Mouse (Mus musculus) hindbrain, embryonic 16.5 days (tissue): ENCODE data around the gene Nebl. TPM values are rescaled to one million over a fixed set of nuclear protein-coding genes. Genes with fewer than 3 reads are reported as not detected.

Source experiments
- ATAC-seq: fragments of 200-750 bp; cut with Nextera tagmentation; 2 replicates; pipeline ENCODE4 v1.8.0; 2017; ENCODE audit warnings: moderate TSS enrichment, moderate library complexity
- H3K27ac ChIP-seq: fragments of 300-500 bp; sonication (generic); 2 replicates; pipeline ENCODE4 v1.5.1; 2014; ENCODE audit warnings: low read depth, mild to moderate bottlenecking, control low read depth, low read length, moderate library complexity
- H3K27me3 ChIP-seq: fragments of 300-500 bp; sonication (generic); replicated peaks from 2 replicates; pipeline ENCODE4 v1.6.1; 2014; ENCODE audit warnings: low read length; ENCODE audit not compliant: control insufficient read depth, insufficient read depth
- H3K36me3 ChIP-seq: fragments of 300-500 bp; sonication (generic); 2 replicates; pipeline ENCODE4 v1.6.1; 2014; ENCODE audit warnings: mild to moderate bottlenecking, low read length, moderate library complexity, mixed read lengths; ENCODE audit not compliant: control insufficient read depth, insufficient read depth
- H3K4me1 ChIP-seq: fragments of 300-500 bp; sonication (generic); 2 replicates; pipeline ENCODE4 v1.6.1; 2014; ENCODE audit warnings: low read depth, low read length; ENCODE audit not compliant: control insufficient read depth, insufficient read depth
- H3K4me2 ChIP-seq: fragments of 300-500 bp; sonication (generic); 2 replicates; pipeline ENCODE4 v1.6.1; 2014; ENCODE audit warnings: mild to moderate bottlenecking, low read length, control low read depth, moderate library complexity
- H3K4me3 ChIP-seq: fragments of 300-500 bp; sonication (generic); 2 replicates; pipeline ENCODE4 v1.5.1; 2014; ENCODE audit warnings: mild to moderate bottlenecking, low read length, control low read depth, moderate library complexity
- H3K9ac ChIP-seq: fragments of 300-500 bp; sonication (generic); 2 replicates; pipeline ENCODE4 v1.6.1; 2014; ENCODE audit warnings: low read depth, mild to moderate bottlenecking, control low read depth, low read length, moderate library complexity
- H3K9me3 ChIP-seq: fragments of 300-500 bp; sonication (generic); 2 replicates; pipeline ENCODE4 v1.6.1; 2014; ENCODE audit warnings: mild to moderate bottlenecking, low read length, moderate library complexity; ENCODE audit not compliant: control insufficient read depth
- WGBS: fragments of 180-500 bp; shearing (Covaris S2); extraction: QIAGEN DNeasy Blood & Tissue Kit; methylation state at CpG from one replicate; pipeline ENCODE4 v1.1.7; 2014; 5-methylcytosine and 5-hydroxymethylcytosine counted together
- polyA plus RNA-seq: library from polyadenylated mRNA; unstranded; fragments of >200 nt; fragmentation: Nextera tagmentation; extraction: Ambion mirVana; gene quantifications from 2 replicates; pipeline ENCODE4 v1.2.1, GENCODE M21; 2015

The Nebl gene
- polyA plus RNA-seq, 1 experiment from 2014 or later: 16.4 TPM

GRCm38 (mm10) chr2:17453676-17454075 is 277.6 kb downstream of the Nebl start:
- Histone ChIP-seq H3K27me3 (no peaks in the 10 kb centered on the region), H3K27ac (no peak overlapping the region), H3K36me3 (no peaks in the 10 kb centered on the region; the same call in 1 of the 2 replicates), H3K4me1 (no peaks in the 10 kb centered on the region), H3K9me3 (no peaks in the 10 kb centered on the region), H3K4me3 (no peak overlapping the region), H3K4me2 (no peak overlapping the region), H3K9ac (no peak overlapping the region)
- no peak for ATAC-seq

GRCm38 (mm10) chr2:17448341-17448740 is 282.9 kb downstream of the Nebl start:
- ATAC-seq: no peak
- H3K36me3 ChIP-seq: no peaks in the 10 kb centered on the region; the same call in 1 of the 2 replicates
- no peak overlapping the region for H3K4me2 ChIP-seq
- H3K27me3 ChIP-seq: no peaks in the 10 kb centered on the region
- H3K27ac ChIP-seq: no peak overlapping the region
- no peak overlapping the region for H3K4me3 ChIP-seq
- H3K4me1 ChIP-seq: no peaks in the 10 kb centered on the region
- no peaks in the 10 kb centered on the region for H3K9me3 ChIP-seq
- no peak overlapping the region for H3K9ac ChIP-seq

DNA sequence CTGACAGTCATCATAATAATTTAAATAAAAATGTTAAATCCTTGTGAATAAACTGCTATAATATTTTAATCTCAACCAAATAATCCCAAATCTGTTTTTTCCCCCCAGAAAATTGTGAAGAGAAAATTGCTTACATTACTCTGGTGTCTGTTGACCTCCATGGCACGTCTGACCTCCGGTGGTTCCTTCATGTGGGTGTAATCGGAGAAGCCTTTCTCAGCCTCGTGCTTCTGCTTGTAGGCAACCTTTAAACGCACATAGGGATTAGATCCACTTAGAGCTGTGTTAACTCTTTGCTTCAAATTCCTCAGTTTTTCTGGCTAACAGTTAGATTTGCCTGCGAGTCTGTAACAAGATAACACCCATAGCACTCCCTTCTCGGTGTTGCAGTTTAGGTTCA is 287.7 kb downstream of the Nebl start:
- Histone ChIP-seq H3K9me3 (no peaks in the 10 kb centered on the region), H3K9ac (no peak overlapping the region), H3K27me3 (no peaks in the 10 kb centered on the region), H3K27ac (no peak overlapping the region), H3K36me3 (no peaks in the 10 kb centered on the region), H3K4me2 (no peak overlapping the region), H3K4me3 (no peak overlapping the region), H3K4me1 (no peaks in the 10 kb centered on the region)
- no peak for ATAC-seq
- WGBS: 72% methylated on average over 7 of the region's 7 CpGs

DNA sequence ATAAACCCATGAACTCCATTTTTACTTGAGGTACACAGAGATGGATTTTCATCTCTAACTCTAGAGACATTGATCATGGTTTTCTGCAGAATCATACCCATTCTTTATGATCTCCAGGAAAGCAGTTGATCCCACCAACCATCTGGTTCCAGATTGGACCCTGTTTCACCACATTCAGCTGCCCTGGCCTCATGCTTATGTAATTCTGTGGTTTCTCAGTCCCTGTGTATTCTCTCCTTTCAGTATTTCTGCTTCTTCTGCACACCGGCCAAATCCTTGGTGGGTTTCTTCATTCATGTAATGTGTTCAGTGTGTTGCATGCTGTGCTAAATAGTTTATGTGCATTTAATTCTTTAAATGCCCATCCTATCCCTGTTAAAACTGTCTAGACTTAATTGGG is 292.9 kb downstream of the Nebl start:
- Histone ChIP-seq H3K27ac (no peak overlapping the region), H3K4me1 (no peaks in the 10 kb centered on the region), H3K4me2 (no peak overlapping the region), H3K9ac (no peak overlapping the region), H3K36me3 (no peaks in the 10 kb centered on the region), H3K27me3 (no peaks in the 10 kb centered on the region; the same call in 1 of the 2 replicates), H3K9me3 (no peaks in the 10 kb centered on the region), H3K4me3 (no peak overlapping the region)
- 79% methylated on average over 1 of the region's 1 CpGs for WGBS
- ATAC-seq: no peak

DNA sequence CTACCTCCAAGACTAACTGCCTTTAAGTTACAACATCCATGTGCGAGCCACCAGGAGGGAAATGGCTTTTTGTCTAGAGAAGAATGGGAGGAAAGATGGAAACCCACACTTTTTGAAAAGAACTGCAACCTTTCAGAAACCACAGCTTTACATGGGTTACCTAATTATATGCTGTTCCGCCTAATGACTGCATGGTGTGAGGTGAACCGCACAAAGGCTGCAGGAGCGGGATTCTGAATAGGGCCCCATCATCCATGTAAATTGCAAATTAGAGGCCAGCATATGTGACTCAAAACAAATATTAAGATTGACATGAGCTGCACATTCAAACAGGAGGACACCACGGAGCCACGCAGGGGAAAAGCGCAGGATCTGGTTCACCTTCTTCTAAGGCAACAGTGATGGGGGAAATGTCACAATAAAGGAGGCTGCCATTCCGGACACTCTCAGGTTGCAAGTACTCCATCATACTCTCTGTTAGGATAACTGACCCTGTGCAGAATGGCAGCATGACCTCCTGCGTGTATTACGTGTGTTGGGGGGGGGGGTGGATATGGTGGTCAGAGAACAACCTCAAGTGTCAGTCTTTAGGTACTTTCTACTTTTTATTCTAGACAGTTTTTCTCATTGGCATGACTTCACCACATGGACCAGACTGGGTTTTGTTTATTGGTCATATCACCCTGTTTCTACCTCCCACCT is 294.4 kb downstream of the Nebl start:
- Histone ChIP-seq H3K4me1 (no peaks in the 10 kb centered on the region), H3K27me3 (no peaks in the 10 kb centered on the region; the same call in 1 of the 2 replicates), H3K9me3 (no peaks in the 10 kb centered on the region), H3K4me2 (no peak overlapping the region), H3K4me3 (no peak overlapping the region), H3K27ac (no peak overlapping the region), H3K9ac (no peak overlapping the region), H3K36me3 (no peaks in the 10 kb centered on the region)
- no peak for ATAC-seq
- 39% methylated on average over 10 of the region's 10 CpGs for WGBS

DNA sequence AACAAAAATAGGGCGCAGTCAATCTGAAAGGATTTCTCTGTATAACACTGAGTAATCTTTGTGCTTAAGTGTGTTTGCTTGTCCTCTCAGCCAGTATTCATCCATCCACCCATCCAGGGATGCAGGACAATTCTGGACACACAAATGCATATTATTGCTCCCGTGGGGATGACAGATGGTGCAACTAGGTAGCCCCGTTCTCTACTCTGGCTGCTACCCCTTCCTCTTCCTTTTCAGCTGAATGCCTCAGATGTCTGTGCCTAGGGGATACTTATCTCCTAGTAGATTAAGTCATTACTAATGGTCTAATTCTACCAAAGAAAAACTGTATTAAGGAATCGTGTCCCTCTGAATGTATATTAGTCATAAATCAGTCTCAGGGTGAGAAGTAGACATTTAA is 296.0 kb downstream of the Nebl start:
- WGBS: 57% methylated on average over 4 of the region's 4 CpGs
- no peak overlapping the region for H3K4me2 ChIP-seq
- ATAC-seq: no peak
- no peaks in the 10 kb centered on the region for H3K9me3 ChIP-seq
- H3K36me3 ChIP-seq: no peaks in the 10 kb centered on the region
- no peaks in the 10 kb centered on the region; the same call in 1 of the 2 replicates for H3K27me3 ChIP-seq
- no peak overlapping the region for H3K4me3 ChIP-seq
- H3K4me1 ChIP-seq: no peaks in the 10 kb centered on the region
- H3K27ac ChIP-seq: no peak overlapping the region
- no peak overlapping the region for H3K9ac ChIP-seq

- 81% methylated on average over 4 of the region's 4 CpGs for WGBS
Measured at GRCm38 (mm10) chr2:17429028-17429427, 302.2 kb downstream of the Nebl start.

DNA sequence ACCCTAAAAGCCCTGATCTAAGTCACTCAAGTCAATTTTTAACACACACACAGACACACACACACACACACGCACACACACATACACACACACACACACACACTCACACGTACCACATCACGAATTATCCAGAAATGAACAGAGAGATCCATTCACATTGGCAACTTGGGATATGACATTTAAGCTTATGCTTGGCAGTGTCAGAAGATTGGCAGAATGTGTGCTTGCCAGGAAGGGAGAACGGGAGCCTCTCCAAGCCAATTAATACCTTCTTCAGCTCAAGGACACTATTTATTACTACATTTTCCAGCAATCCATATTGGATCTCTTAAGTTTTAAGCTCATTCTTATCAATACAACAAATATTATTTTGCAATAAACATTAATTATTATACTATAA is 303.1 kb downstream of the Nebl start:
- no peak for ATAC-seq
- no peak overlapping the region for H3K4me3 ChIP-seq
- WGBS: 75% methylated on average over 4 of the region's 4 CpGs
- no peaks in the 10 kb centered on the region for H3K36me3 ChIP-seq
- H3K4me2 ChIP-seq: no peak overlapping the region
- H3K27ac ChIP-seq: no peak overlapping the region
- no peak overlapping the region for H3K9ac ChIP-seq
- H3K27me3 ChIP-seq: no peaks in the 10 kb centered on the region
- no peaks in the 10 kb centered on the region for H3K9me3 ChIP-seq
- H3K4me1 ChIP-seq: no peaks in the 10 kb centered on the region

More at GRCm38 (mm10) chr2:17429028-17429427, 302.2 kb downstream of the Nebl start:
- no peak overlapping the region for H3K9ac ChIP-seq
- ATAC-seq: no peak
- no peaks in the 10 kb centered on the region for H3K27me3 ChIP-seq
- H3K4me2 ChIP-seq: no peak overlapping the region
- H3K4me1 ChIP-seq: no peaks in the 10 kb centered on the region
- no peaks in the 10 kb centered on the region for H3K36me3 ChIP-seq
- no peak overlapping the region for H3K4me3 ChIP-seq
- H3K27ac ChIP-seq: no peak overlapping the region
- no peaks in the 10 kb centered on the region for H3K9me3 ChIP-seq

GRCm38 (mm10) chr2:17422967-17423366 is 308.3 kb downstream of the Nebl start:
- 2% methylated on average over 1 of the region's 1 CpGs for WGBS
- H3K4me2 ChIP-seq: no peak overlapping the region
- no peaks in the 10 kb centered on the region for H3K4me1 ChIP-seq
- no peaks in the 10 kb centered on the region for H3K36me3 ChIP-seq
- H3K9ac ChIP-seq: no peak overlapping the region
- peak; percentile 68; the same call in 1 of the 2 replicates for ATAC-seq
- no peaks in the 10 kb centered on the region for H3K27me3 ChIP-seq
- no peaks in the 10 kb centered on the region for H3K9me3 ChIP-seq
- H3K4me3 ChIP-seq: no peak overlapping the region
- no peak overlapping the region for H3K27ac ChIP-seq
